In the genomic region with DNA sequence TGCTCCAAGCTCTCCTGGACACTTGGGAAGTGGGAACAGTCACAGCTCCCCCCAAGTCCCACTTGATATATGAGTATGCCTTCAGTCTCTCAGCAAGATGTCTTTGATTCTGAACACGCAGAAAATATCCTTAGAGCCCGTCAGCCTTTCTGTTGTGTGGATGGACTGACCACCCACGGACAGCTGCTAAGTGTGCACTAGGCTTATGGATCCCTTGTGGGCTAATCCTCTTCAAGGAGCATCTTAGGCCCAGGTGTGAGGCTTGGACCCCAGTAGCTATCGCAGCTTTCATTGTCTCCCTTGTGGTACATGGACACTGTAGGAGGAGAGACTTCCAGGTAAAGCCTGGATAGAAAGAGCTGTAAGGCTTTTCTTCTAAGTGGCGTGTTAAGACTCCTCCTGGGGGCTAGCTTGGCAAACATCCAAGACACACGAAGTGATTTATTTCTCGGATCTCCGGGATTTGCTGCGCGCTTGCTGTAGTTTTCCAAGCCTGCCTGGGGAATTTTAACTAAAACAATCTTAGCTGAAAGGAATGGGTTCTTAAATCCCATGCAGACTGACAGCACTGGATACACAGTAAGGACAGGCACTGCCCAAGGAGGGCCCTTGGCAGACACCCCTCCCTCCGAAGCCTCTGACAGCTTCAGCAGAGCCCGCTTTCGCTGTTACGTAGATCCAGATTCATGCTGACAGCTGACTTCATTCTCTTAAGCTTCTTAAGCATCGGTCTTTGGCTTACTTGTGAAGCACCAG, we compare ENCODE assay signal across 11 mouse cellular contexts.
DNase-seq lines count a peak whose midpoint lies in the region; ATAC-seq lines count a peak whose summit lies in the region.
"Had no signal": no experiment of that assay in that cellular context is flagged by ENCODE, and none has a peak within 500 bp of the region (broad histone marks: within the 10 kb centered on the region; RNA-seq: fewer than 3 reads in every experiment).

No protein-coding gene starts in this region.

- peak; percentile 19 for DNase-seq in left cerebral cortex, adult 11 months (ENCODE audit: low spot score)
- DNase-seq in left cerebral cortex, postnatal 10 days (ENCODE audit: extremely low spot score in 1 of 2, low spot score in 2 of 2), result no peak
- DNase-seq in left cerebral cortex, postnatal 4 days, result peak; percentile 15
- peak; percentile 53 to 67 for DNase-seq in right cerebral cortex, postnatal 10 days (ENCODE audit: low spot score in 2 of 2)
- no peak for DNase-seq in cerebellum, adult 18-20 months
- DNase-seq: gastrocnemius, postnatal 25 days; kidney, postnatal 14 days had no signal

- 61% methylated on average over 15 of the region's 15 CpGs for WGBS in hindbrain, embryonic 12.5 days
- WGBS in heart, embryonic 11.5 days (ENCODE audit: insufficient replicate concordance), result 72% methylated on average over 15 of the region's 15 CpGs

- H3K27me3 ChIP-seq in hindbrain, embryonic 12.5 days, result no peaks in the 10 kb centered on the region
- no peaks in the 10 kb centered on the region for H3K27me3 ChIP-seq in heart, embryonic 11.5 days (ENCODE audit: control insufficient read depth, insufficient read depth, low read length)
- H3K27me3 ChIP-seq: lung, embryonic 15.5 days had no signal

- H3K4me2 ChIP-seq in hindbrain, embryonic 12.5 days (replicated peaks), result no peak overlapping the region; the same call in 1 of the 2 replicates
- no peak overlapping the region for H3K4me2 ChIP-seq in heart, embryonic 11.5 days
- H3K4me2 ChIP-seq: lung, embryonic 15.5 days had no signal

- no peak for ATAC-seq in hindbrain, embryonic 12.5 days (ENCODE audit: low FRiP score)
- no peak for ATAC-seq in heart, embryonic 11.5 days (replicated peaks; ENCODE audit: insufficient number of reproducible peaks, low FRiP score, low TSS enrichment)
- no peak for ATAC-seq in monocyte, adult 5-6 weeks (replicated peaks; ENCODE audit: insufficient number of reproducible peaks, low FRiP score, low TSS enrichment, poor library complexity, severe bottlenecking)

- no peaks in the 10 kb centered on the region for H3K36me3 ChIP-seq in hindbrain, embryonic 12.5 days
- H3K36me3 ChIP-seq in heart, embryonic 11.5 days (ENCODE audit: control insufficient read depth, insufficient read depth, low read length), result no peaks in the 10 kb centered on the region
- H3K36me3 ChIP-seq: lung, embryonic 15.5 days had no signal

- no peaks in the 10 kb centered on the region for H3K9me3 ChIP-seq in hindbrain, embryonic 12.5 days (replicated peaks)
- H3K9me3 ChIP-seq in heart, embryonic 11.5 days (replicated peaks; ENCODE audit: control insufficient read depth, low read length), result no peaks in the 10 kb centered on the region
- H3K9me3 ChIP-seq: lung, embryonic 15.5 days had no signal

- H3K4me1 ChIP-seq in hindbrain, embryonic 12.5 days, result peaks cover 10% of the 10 kb centered on the region; the same call in 1 of the 2 replicates
- H3K4me1 ChIP-seq in heart, embryonic 11.5 days (ENCODE audit: control insufficient read depth, insufficient read depth, low read length), result no peaks in the 10 kb centered on the region
- H3K4me1 ChIP-seq: lung, embryonic 15.5 days had no signal

- intact Hi-C loops in left cerebral cortex, postnatal 10 days (cut with DNase I), result no loop called here
- intact Hi-C loops in left cerebral cortex, postnatal 4 days (cut with DNase I), result no loop called here

- no peak overlapping the region for H3K9ac ChIP-seq in hindbrain, embryonic 12.5 days
- no peak overlapping the region for H3K9ac ChIP-seq in heart, embryonic 11.5 days (ENCODE audit: low read depth, low read length)
- H3K9ac ChIP-seq: lung, embryonic 15.5 days had no signal

- H3K4me3 ChIP-seq in hindbrain, embryonic 12.5 days, result no peak overlapping the region
- no peak overlapping the region for H3K4me3 ChIP-seq in heart, embryonic 11.5 days (ENCODE audit: low read depth, low read length)
- H3K4me3 ChIP-seq: lung, embryonic 15.5 days had no signal

- peak overlapping the region; percentile 61 for H3K27ac ChIP-seq in hindbrain, embryonic 12.5 days
- no peak overlapping the region for H3K27ac ChIP-seq in heart, embryonic 11.5 days (ENCODE audit: low read depth, low read length)
- H3K27ac ChIP-seq: lung, embryonic 15.5 days had no signal

Comparison
In these comparisons a context has a peak if more than half of its experiments do, and no peak if none do; other contexts are left out.
1. DNase-seq: peak in left cerebral cortex, adult 11 months (single experiment), left cerebral cortex, postnatal 4 days (single experiment) and right cerebral cortex, postnatal 10 days (2 of 2); none in left cerebral cortex, postnatal 10 days (0 of 2) and cerebellum, adult 18-20 months (0 of 2).